Mouse (Mus musculus): ENCODE data around the gene Bcl2l14.

Bcl2l14 gene

GRCm38 (mm10) chr6:134402914-134403683 is 7.0 kb downstream of the Bcl2l14 start:
- DNase-seq (ENCODE audit: low spot score in 2 of 2): peak in 1 of 2 experiments; percentile 32

DNA sequence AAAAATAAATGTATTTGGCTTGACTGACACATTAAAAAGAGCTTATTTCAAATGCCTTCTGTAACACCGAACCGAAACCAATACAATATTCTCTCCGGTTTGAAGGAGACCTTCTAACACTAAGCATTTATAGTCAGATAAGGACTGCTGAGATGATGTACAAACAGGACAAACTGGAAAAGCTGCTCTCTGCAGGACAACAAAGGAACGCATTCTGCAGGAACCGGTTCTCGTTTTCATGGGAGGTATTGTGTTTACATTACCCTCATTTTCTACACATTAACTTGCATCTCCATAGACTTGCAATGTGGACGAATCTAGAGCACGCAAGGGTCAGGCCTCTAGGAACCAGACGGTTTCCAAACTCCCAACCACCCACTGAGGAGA is 7.6 kb downstream of the Bcl2l14 start:
- no peak for DNase-seq (ENCODE audit: low spot score in 2 of 2)

GRCm38 (mm10) chr6:134407226-134407625 is 11.1 kb downstream of the Bcl2l14 start:
- DNase-seq (ENCODE audit: low spot score in 2 of 2): no peak

GRCm38 (mm10) chr6:134413706-134414531 is 17.8 kb downstream of the Bcl2l14 start:
- peak; percentile 15 to 19 for DNase-seq (ENCODE audit: low spot score in 2 of 2)

- DNase-seq (ENCODE audit: low spot score in 2 of 2): no peak
Measured at GRCm38 (mm10) chr6:134414532-134414883, 18.4 kb downstream of the Bcl2l14 start.

DNA sequence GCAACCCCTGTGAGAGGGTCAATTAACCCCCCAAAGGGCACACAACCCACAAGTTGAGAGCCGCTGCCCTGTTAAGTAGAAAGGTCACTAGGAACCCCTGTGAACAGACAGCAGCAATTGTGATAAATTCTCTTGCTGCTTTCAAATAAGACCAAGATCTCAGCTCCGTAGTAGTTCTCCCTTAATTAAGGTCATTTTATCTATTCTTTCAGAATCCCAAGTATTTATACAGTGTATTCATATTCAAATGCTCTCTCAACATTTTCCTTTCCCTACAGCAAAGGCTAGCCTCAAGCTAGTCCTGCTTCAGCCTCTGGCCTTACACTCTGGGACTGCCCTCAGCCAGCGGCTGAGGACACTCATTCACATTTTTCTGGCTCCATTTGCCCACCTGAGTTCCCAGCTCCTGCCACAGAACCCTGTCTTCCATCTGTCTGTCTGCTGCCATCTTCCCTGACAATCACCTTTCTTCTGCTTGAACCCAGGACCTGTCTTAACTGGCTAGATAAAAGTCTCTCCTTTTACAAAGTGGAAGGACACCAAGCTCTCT is 20.5 kb downstream of the Bcl2l14 start:
- no peak for DNase-seq (ENCODE audit: low spot score in 2 of 2)

DNA sequence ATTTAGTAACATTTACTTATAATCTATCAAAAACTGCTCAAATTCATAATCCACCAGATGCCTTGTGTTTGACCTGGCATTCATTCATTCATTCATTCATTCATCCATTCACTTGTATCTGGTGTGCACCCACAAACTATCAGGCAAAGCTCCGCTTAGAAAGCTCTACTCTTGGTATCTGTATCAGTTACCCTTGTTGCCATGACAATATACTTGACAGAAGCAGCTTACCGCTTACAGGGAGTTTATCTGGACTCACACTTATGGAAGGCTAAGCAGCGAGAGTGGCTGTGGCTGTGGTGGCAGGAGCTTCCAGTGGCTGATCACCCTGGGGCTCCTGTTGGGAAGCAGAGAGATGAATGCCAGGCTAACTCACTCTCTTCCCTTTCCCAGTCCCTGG is 21.8 kb downstream of the Bcl2l14 start:
- DNase-seq (ENCODE audit: low spot score in 2 of 2): no peak

DNA sequence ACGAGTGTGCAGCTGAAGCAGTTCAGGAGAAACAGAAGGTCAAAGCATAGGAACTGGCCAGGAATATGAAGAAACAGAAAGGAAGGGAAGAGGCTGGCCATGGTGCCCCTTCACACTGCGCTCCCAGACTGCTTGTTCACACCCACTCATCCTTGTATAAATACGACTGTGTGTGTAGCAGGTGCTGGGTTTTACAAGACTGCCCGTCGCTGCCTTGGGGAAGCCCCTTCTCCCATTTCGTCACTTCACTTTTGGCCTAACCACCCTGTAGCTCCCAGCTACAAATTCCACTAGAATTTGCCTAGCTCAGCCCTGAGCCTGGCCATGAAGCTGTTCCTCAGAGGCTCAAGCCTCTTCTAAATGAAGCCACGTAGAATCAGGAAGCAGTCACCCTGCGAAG is 24.3 kb downstream of the Bcl2l14 start:
- no peak for DNase-seq (ENCODE audit: low spot score in 2 of 2)

DNA sequence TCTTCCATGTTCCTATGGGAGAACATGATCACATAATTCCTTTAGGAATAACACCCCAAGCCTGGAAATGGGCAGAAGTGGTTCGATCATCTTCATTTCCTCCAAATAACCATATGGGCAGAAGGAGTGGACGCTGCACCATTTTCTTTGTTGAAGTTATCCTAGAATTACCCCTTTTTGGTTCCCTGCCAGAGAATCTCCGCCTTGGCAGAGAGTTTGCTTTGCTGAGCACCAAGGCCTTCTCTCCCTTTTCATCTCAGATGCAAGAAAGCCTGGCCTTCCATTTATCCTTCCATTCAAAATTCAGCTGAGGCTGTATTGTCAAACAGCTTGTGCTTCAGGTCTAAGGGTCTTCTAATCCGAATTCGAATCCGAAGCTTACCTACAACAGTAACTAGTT is 25.8 kb downstream of the Bcl2l14 start:
- no peak for DNase-seq (ENCODE audit: low spot score in 2 of 2)

GRCm38 (mm10) chr6:134425216-134425717 is 29.1 kb downstream of the Bcl2l14 start:
- DNase-seq (ENCODE audit: low spot score in 2 of 2): no peak

DNA sequence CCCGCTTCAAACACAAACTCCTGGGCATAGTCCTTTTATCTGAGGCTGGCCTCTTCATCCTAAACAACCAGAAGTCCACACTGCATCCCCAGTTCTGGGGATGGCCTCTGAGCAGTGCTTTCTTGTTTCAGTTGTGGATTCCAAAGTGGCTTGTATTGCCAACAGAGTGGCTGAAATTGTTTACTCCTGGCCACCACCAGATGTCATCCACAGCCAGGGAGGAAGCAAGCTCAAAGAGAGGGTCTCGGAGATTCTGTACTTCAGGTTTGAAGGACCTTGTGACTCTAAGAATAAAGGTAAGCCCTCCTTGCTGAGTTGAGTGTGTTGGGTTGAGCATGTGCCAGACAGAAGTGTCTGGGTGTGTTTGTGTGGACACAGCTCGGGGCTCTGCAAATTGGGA is 31.0 kb downstream of the Bcl2l14 start:
- DNase-seq (ENCODE audit: low spot score in 2 of 2): no peak

DNA sequence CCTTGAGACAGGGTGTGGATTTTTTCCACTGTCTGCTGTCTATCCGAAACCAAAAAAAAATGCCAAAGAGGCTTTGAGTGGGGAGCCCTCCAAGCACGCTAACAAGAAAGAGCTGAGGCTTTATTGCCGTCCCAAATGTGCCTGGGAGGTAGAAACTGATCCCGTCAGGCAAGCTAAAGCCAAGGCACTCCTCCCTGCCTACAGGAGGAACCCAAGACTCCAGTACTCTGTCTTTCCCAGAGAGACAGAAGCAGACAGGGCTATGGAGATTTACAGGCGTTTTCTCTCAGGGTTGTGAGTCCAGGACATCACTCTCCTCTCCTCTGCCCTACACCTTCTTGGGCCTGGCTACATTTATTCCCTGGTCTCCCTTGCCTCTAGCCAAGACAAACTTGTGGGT is 32.3 kb downstream of the Bcl2l14 start:
- DNase-seq (ENCODE audit: low spot score in 2 of 2): no peak

DNA sequence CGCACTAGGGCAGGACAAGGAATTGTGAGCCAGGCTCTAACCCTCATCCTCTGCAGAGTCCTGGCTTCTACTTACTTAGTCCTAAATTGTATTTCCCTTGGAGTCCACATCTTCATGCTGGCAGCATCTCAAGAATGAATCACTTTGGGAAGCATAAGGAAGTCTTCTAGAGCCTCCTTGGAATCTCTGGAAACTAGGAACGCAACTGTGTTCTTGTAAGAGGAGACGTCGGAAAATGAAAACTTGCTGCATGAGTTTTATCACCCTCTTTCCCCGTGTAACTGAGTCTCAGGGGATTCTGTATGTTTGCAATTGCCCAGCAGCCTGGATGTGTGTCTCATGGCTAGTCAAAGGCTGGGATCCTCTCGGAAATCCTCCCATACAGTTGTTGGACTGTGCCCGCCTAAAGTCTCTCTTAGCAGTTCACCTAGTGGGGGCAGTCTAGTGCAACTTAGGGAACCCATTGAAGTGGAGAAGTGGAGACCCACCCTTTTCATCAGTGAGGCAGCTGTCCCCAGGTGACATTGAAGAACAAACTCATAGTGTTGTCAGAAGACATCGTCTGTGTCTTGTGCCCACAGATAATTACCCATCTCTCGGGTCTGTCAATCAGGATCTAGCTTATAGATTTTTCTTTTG is 34.2 kb downstream of the Bcl2l14 start:
- no peak for DNase-seq (ENCODE audit: low spot score in 2 of 2)

GRCm38 (mm10) chr6:134431583-134431982 is 35.5 kb downstream of the Bcl2l14 start:
- DNase-seq (ENCODE audit: low spot score in 2 of 2): no peak

- DNase-seq (ENCODE audit: low spot score in 2 of 2): no peak
Measured at GRCm38 (mm10) chr6:134433281-134433680, 37.2 kb downstream of the Bcl2l14 start.

GRCm38 (mm10) chr6:134434044-134434443 is 37.9 kb downstream of the Bcl2l14 start:
- DNase-seq (ENCODE audit: low spot score in 2 of 2): no peak

- DNase-seq (ENCODE audit: low spot score in 2 of 2): no peak
Measured at GRCm38 (mm10) chr6:134434866-134435390, 38.8 kb downstream of the Bcl2l14 start.

- DNase-seq (ENCODE audit: low spot score in 2 of 2): no peak
Measured at GRCm38 (mm10) chr6:134436955-134437354, 40.8 kb downstream of the Bcl2l14 start.

DNA sequence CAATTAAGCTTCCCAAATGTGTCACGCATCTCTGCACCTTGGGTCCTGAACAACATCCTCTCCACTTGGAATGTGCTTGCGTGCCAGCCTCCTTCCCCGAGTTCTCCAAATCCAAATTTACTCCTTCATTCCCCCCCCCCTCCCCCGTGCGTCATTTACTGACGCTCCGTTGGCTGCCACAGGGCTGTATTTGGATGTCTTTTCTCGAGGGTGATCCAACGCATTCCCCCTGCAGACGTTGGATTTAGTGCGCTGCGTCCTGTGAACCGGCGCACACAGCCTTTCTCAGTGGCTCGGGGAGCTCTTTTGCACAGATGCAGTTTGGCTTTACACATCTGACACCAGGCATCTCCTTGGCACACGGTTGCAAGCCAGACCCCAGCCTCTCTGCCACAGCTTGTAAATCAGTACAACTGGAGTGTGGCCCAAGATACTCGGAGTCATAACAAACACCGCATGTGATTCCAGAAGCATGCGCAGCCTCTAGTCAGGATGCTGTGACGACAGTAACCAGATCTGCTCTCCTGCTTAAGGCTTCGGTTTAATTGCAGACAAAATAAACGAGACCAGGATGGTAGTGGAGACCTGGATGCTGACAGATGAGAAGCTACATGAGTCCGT is 43.4 kb downstream of the Bcl2l14 start:
- no peak for DNase-seq (ENCODE audit: low spot score in 2 of 2)

GRCm38 (mm10) chr6:134440023-134440422 is 43.9 kb downstream of the Bcl2l14 start:
- DNase-seq (ENCODE audit: low spot score in 2 of 2): no peak

GRCm38 (mm10) chr6:134441716-134442115 is 45.6 kb downstream of the Bcl2l14 start:
- no peak for DNase-seq (ENCODE audit: low spot score in 2 of 2)
